17 mouse cellular contexts compared by ENCODE assay signal in genomic region chr12:82247371-82248258, GRCm38 (mm10).
A peak's percentile ranks its signal among the peaks of the same experiment; 100 is the strongest.
DNase-seq lines count a peak whose midpoint lies in the region; ATAC-seq and TF ChIP-seq lines count a peak whose summit lies in the region.
"Had no signal": no experiment of that assay in that cellular context is flagged by ENCODE, and none has a peak within 500 bp of the region (broad histone marks: within the 10 kb centered on the region; RNA-seq: fewer than 3 reads in every experiment).

No protein-coding gene starts in this region.

- no peak overlapping the region for H3K9ac ChIP-seq in kidney, embryonic 15.5 days
- H3K9ac ChIP-seq in liver, embryonic 11.5 days (ENCODE audit: low read depth, low read length): no peak overlapping the region
- no peak overlapping the region for H3K9ac ChIP-seq in hindbrain, embryonic 11.5 days (ENCODE audit: low read depth, low read length)
- H3K9ac ChIP-seq: hindbrain, embryonic 15.5 days had no signal

- H3K27me3 ChIP-seq in kidney, embryonic 15.5 days: no peaks in the 10 kb centered on the region
- H3K27me3 ChIP-seq in kidney, adult 2 months (replicated peaks; ENCODE audit: control insufficient read depth, insufficient read depth, low read length): no peaks in the 10 kb centered on the region
- no peaks in the 10 kb centered on the region for H3K27me3 ChIP-seq in liver, embryonic 11.5 days (replicated peaks; ENCODE audit: control insufficient read depth, insufficient read depth, low read length)
- H3K27me3 ChIP-seq in hindbrain, embryonic 11.5 days (ENCODE audit: control insufficient read depth, insufficient read depth, low read length): no peaks in the 10 kb centered on the region
- H3K27me3 ChIP-seq: hindbrain, embryonic 15.5 days had no signal

- H3K9me3 ChIP-seq in kidney, embryonic 15.5 days (replicated peaks): no peaks in the 10 kb centered on the region
- H3K9me3 ChIP-seq in liver, embryonic 11.5 days (ENCODE audit: control insufficient read depth, low read length): no peaks in the 10 kb centered on the region
- no peaks in the 10 kb centered on the region for H3K9me3 ChIP-seq in hindbrain, embryonic 11.5 days (ENCODE audit: control insufficient read depth, low read length)
- H3K9me3 ChIP-seq: hindbrain, embryonic 15.5 days; midbrain, embryonic 10.5 days had no signal

- no peak for ATAC-seq in kidney, embryonic 15.5 days (replicated peaks; ENCODE audit: low FRiP score)
- ATAC-seq in liver, embryonic 11.5 days (replicated peaks; ENCODE audit: low FRiP score): peak; percentile 71
- peak; percentile 59 for ATAC-seq in megakaryocyte-erythroid progenitor cell, adult 5-6 weeks (replicated peaks; ENCODE audit: low FRiP score, low TSS enrichment, poor library complexity, severe bottlenecking)
- no peak for ATAC-seq in hindbrain, embryonic 11.5 days (ENCODE audit: low FRiP score)

- TF ChIP-seq CTCF in kidney, adult 2 months (conservative IDR thresholded peaks at IDR 0.05; ENCODE audit: insufficient read depth, insufficient read length, low read depth, low read length): no peak

- TF ChIP-seq POLR2A in kidney, adult 2 months (IDR thresholded peaks at IDR 0.05; ENCODE audit: low read depth, low read length): no peak

- no peak overlapping the region for H3K4me3 ChIP-seq in kidney, embryonic 15.5 days (replicated peaks)
- no peak overlapping the region for H3K4me3 ChIP-seq in kidney, adult 2 months (ENCODE audit: insufficient read depth, low read depth, low read length)
- H3K4me3 ChIP-seq in liver, embryonic 11.5 days (ENCODE audit: low read depth, low read length): no peak overlapping the region
- H3K4me3 ChIP-seq in hindbrain, embryonic 11.5 days (ENCODE audit: low read depth, low read length): no peak overlapping the region
- H3K4me3 ChIP-seq: erythroblast, embryonic 14.5 days; hindbrain, embryonic 15.5 days; midbrain, embryonic 10.5 days had no signal

- H3K27ac ChIP-seq in kidney, embryonic 15.5 days: 0 out of 2 replicates have a peak overlapping the region, but pooled peaks have one; percentile 10
- no peak overlapping the region for H3K27ac ChIP-seq in kidney, adult 2 months (ENCODE audit: insufficient read depth, low read depth, low read length)
- peak overlapping the region; percentile 13; the same call in 1 of the 2 replicates for H3K27ac ChIP-seq in liver, embryonic 11.5 days (ENCODE audit: low read depth, low read length)
- no peak overlapping the region for H3K27ac ChIP-seq in hindbrain, embryonic 11.5 days (ENCODE audit: low read depth, low read length)
- H3K27ac ChIP-seq: hindbrain, embryonic 15.5 days; midbrain, embryonic 10.5 days had no signal

- WGBS in kidney, embryonic 15.5 days: 86% methylated on average over 14 of the region's 14 CpGs
- WGBS in kidney, adult 2 months: 82% methylated on average over 14 of the region's 14 CpGs
- 63% methylated on average over 14 of the region's 14 CpGs for WGBS in liver, embryonic 11.5 days
- WGBS in hindbrain, embryonic 11.5 days: 89% methylated on average over 14 of the region's 14 CpGs

- H3K4me1 ChIP-seq in kidney, embryonic 15.5 days: peaks cover 24% of the 10 kb centered on the region
- H3K4me1 ChIP-seq in kidney, adult 2 months (ENCODE audit: control insufficient read depth, insufficient read depth, low read length): no peaks in the 10 kb centered on the region
- peaks cover 10% of the 10 kb centered on the region for H3K4me1 ChIP-seq in liver, embryonic 11.5 days (replicated peaks; ENCODE audit: control insufficient read depth, insufficient read depth, low read length)
- H3K4me1 ChIP-seq in hindbrain, embryonic 11.5 days (replicated peaks; ENCODE audit: control insufficient read depth, insufficient read depth, low read length): no peaks in the 10 kb centered on the region
- H3K4me1 ChIP-seq: hindbrain, embryonic 15.5 days had no signal

- no peak overlapping the region for H3K4me2 ChIP-seq in kidney, embryonic 15.5 days
- peak overlapping the region; percentile 38 for H3K4me2 ChIP-seq in liver, embryonic 11.5 days
- H3K4me2 ChIP-seq in hindbrain, embryonic 11.5 days (replicated peaks; ENCODE audit: low read depth, low read length): no peak overlapping the region
- H3K4me2 ChIP-seq: hindbrain, embryonic 15.5 days had no signal

- H3K36me3 ChIP-seq in kidney, embryonic 15.5 days: no peaks in the 10 kb centered on the region
- H3K36me3 ChIP-seq in kidney, adult 2 months (ENCODE audit: control insufficient read depth, insufficient read depth, low read length): no peaks in the 10 kb centered on the region
- H3K36me3 ChIP-seq in liver, embryonic 11.5 days (ENCODE audit: control insufficient read depth, insufficient read depth, low read length): no peaks in the 10 kb centered on the region
- no peaks in the 10 kb centered on the region for H3K36me3 ChIP-seq in hindbrain, embryonic 11.5 days (ENCODE audit: control insufficient read depth, insufficient read depth, low read length)
- H3K36me3 ChIP-seq: hindbrain, embryonic 15.5 days had no signal

- DNase-seq in kidney, adult 2 months: no peak
- DNase-seq in ZHBTc4 (ENCODE audit: low read depth, low spot score): peak; percentile 36
- no peak for DNase-seq in liver, embryonic 11.5 days (ENCODE audit: low spot score)
- DNase-seq in adrenal gland, adult (ENCODE audit: inconsistent age in 2 of 2, low spot score in 1 of 2): no peak
- DNase-seq in hindbrain, embryonic 11.5 days (ENCODE audit: low spot score): no peak
- DNase-seq in left cerebral cortex, adult 8-10 months (ENCODE audit: low spot score in 2 of 2): no peak
- DNase-seq: cerebellum, adult 8-10 months; gastrocnemius, postnatal 36 days; layer of hippocampus, adult 9-11 months; lung, adult 2 months; right cerebral cortex, postnatal 25 days; thymus, postnatal 36 days had no signal

Comparison
In these comparisons a context has a peak if more than half of its experiments do, and no peak if none do; other contexts are left out.
1. H3K27ac ChIP-seq: peak in kidney, embryonic 15.5 days (single experiment) and liver, embryonic 11.5 days (single experiment); none in kidney, adult 2 months (single experiment) and hindbrain, embryonic 11.5 days (single experiment).
2. ATAC-seq: peak in liver, embryonic 11.5 days (single experiment) and megakaryocyte-erythroid progenitor cell, adult 5-6 weeks (single experiment); none in kidney, embryonic 15.5 days (single experiment) and hindbrain, embryonic 11.5 days (single experiment).